Mouse (Mus musculus): Measurements from ENCODE around the gene Hoxd1. TPM values are rescaled to one million over a fixed set of nuclear protein-coding genes. Genes with fewer than 3 reads are reported as not detected.

Hoxd1 gene
- polyA plus RNA-seq, 1 experiment, result not detected

- TF ChIP-seq CTCF (IDR thresholded peaks at IDR 0.05; ENCODE audit: extremely low read depth, insufficient read depth, insufficient read length, insufficient replicate concordance), result no peak
- no peak for TF ChIP-seq POLR2A (IDR thresholded peaks at IDR 0.05; ENCODE audit: low read depth, low read length)
- H3K4me1 ChIP-seq (ENCODE audit: control insufficient read depth, insufficient read depth, insufficient read length), result peaks cover 3% of the 10 kb centered on the region
- no peaks in the 10 kb centered on the region for H3K36me3 ChIP-seq (ENCODE audit: control insufficient read depth, insufficient read depth, low read length)
- no peak overlapping the region for H3K27ac ChIP-seq (ENCODE audit: insufficient read depth, low read length)
- H3K27me3 ChIP-seq (ENCODE audit: control insufficient read depth, insufficient read depth, low read length), result peaks cover 25% of the 10 kb centered on the region
- no peak overlapping the region for H3K4me3 ChIP-seq (ENCODE audit: extremely low read depth, insufficient read depth, insufficient read length)
- no peak for DNase-seq (ENCODE audit: low read depth in 1 of 2, low spot score in 2 of 2)
- 31% methylated on average over 9 of the region's 9 CpGs for WGBS
Measured at GRCm38 (mm10) chr2:74748436-74748995, 14.3 kb upstream of the Hoxd1 start.

DNA sequence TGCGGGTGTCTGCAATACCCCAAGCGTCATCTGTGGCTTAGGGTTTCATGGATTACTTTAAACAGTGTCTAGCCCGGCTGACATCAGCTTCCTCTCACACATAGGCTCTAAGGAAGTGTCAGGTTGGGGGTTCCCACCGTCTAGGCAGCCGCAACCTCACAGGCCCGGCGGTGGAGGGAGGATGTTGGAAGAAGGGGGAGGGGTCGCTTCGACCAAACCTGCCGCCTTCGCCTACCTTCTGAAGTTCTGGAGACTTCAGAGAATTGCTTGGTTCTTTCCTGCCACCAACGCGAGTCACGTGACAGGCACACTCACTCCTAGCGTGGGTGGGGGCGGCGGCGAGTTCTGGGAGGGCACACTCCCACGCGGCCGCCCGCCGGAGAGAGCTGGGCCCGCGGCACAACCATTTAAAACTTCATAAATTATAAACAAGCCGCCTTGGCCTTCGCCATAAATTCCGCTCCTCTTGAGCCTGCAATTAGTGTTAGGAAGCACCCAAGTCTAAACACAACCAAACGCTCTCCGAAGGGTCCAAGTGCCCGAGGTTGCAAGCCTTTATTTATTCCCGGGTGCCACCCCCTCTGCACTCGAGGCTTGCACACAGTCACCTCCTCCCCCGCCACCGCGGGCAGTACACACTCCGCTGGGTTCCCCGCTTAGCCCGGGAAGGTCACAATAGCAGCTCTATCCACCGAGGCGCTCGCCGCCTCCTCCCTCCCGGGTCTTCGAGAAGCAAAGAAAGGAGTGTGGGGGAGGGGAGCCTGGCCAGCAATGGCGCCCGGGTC, 13.3 kb upstream of the Hoxd1 start:
- Histone ChIP-seq H3K27me3 (ENCODE audit: control insufficient read depth, insufficient read depth, low read length) (peaks cover 25% of the 10 kb centered on the region), H3K4me1 (ENCODE audit: control insufficient read depth, insufficient read depth, insufficient read length) (peaks cover 3% of the 10 kb centered on the region), H3K27ac (ENCODE audit: insufficient read depth, low read length) (no peak overlapping the region), H3K4me3 (ENCODE audit: extremely low read depth, insufficient read depth, insufficient read length) (no peak overlapping the region; the same call in 1 of the 2 replicates), H3K36me3 (ENCODE audit: control insufficient read depth, insufficient read depth, low read length) (no peaks in the 10 kb centered on the region)
- no peak for TF ChIP-seq CTCF (IDR thresholded peaks at IDR 0.05; ENCODE audit: extremely low read depth, insufficient read depth, insufficient read length, insufficient replicate concordance)
- TF ChIP-seq POLR2A (IDR thresholded peaks at IDR 0.05; ENCODE audit: low read depth, low read length), result no peak
- no peak for DNase-seq (ENCODE audit: low read depth in 1 of 2, low spot score in 2 of 2)
- 3% methylated on average over 47 of the region's 47 CpGs for WGBS

GRCm38 (mm10) chr2:74750731-74751250, 12.0 kb upstream of the Hoxd1 start:
- H3K4me3 ChIP-seq (ENCODE audit: extremely low read depth, insufficient read depth, insufficient read length), result no peak overlapping the region
- 57% methylated on average over 5 of the region's 5 CpGs for WGBS
- H3K27me3 ChIP-seq (ENCODE audit: control insufficient read depth, insufficient read depth, low read length), result peaks cover 25% of the 10 kb centered on the region

GRCm38 (mm10) chr2:74751861-74752260, 10.9 kb upstream of the Hoxd1 start:
- 76% methylated on average over 1 of the region's 1 CpGs for WGBS
- Histone ChIP-seq H3K27me3 (ENCODE audit: control insufficient read depth, insufficient read depth, low read length) (peaks cover 16% of the 10 kb centered on the region), H3K27ac (ENCODE audit: insufficient read depth, low read length) (no peak overlapping the region), H3K36me3 (ENCODE audit: control insufficient read depth, insufficient read depth, low read length) (no peaks in the 10 kb centered on the region), H3K4me3 (ENCODE audit: extremely low read depth, insufficient read depth, insufficient read length) (no peak overlapping the region), H3K4me1 (ENCODE audit: control insufficient read depth, insufficient read depth, insufficient read length) (no peaks in the 10 kb centered on the region; the same call in 1 of the 2 replicates)
- TF ChIP-seq CTCF (IDR thresholded peaks at IDR 0.05; ENCODE audit: extremely low read depth, insufficient read depth, insufficient read length, insufficient replicate concordance) (no peak), POLR2A (IDR thresholded peaks at IDR 0.05; ENCODE audit: low read depth, low read length) (no peak)
- DNase-seq (ENCODE audit: low read depth in 1 of 2, low spot score in 2 of 2), result no peak

More at GRCm38 (mm10) chr2:74750731-74751250, 12.0 kb upstream of the Hoxd1 start:
- no peak overlapping the region for H3K27ac ChIP-seq (ENCODE audit: insufficient read depth, low read length)
- no peaks in the 10 kb centered on the region for H3K36me3 ChIP-seq (ENCODE audit: control insufficient read depth, insufficient read depth, low read length)
- DNase-seq (ENCODE audit: low read depth in 1 of 2, low spot score in 2 of 2), result no peak
- H3K4me1 ChIP-seq (ENCODE audit: control insufficient read depth, insufficient read depth, insufficient read length), result peaks cover 3% of the 10 kb centered on the region
- no peak for TF ChIP-seq POLR2A (IDR thresholded peaks at IDR 0.05; ENCODE audit: low read depth, low read length)
- TF ChIP-seq CTCF (IDR thresholded peaks at IDR 0.05; ENCODE audit: extremely low read depth, insufficient read depth, insufficient read length, insufficient replicate concordance), result no peak

DNA sequence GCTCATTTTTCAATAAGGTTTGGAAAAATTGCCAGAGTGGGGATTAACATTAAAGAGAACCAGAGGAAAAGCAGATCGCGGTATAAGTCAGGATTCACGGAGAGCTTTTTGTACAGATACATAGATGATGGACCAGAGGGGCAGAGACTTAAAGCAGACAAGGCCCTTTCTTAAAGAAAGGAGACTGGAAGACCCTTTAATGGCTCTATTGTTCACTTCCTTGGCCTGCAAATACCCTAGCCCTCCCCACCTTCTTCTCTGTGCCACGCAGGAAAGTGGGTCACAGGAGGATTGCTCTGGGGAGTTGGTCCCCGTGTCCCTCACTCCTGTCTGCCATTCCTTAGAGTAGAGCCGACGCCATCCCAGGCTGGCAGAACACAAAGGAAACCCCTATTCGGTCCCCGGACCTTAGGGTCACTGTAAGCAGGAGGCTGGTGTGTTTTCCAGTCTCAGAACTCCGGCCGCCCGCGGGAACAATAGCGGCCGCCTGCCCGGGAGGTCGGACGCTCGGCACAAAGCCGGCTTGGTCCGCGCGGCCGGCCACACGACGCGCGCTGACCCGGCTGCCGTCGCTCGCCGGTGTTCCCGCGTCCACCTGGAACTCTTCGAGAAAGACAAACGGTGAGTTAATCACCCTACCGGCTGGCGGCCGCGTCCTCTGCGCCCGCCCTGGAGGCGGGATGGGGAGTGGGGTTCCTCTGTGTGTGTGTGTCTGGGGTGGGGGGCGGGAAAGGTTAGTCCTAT, 10.2 kb upstream of the Hoxd1 start:
- Histone ChIP-seq H3K36me3 (ENCODE audit: control insufficient read depth, insufficient read depth, low read length) (no peaks in the 10 kb centered on the region), H3K4me3 (ENCODE audit: extremely low read depth, insufficient read depth, insufficient read length) (no peak overlapping the region), H3K27me3 (ENCODE audit: control insufficient read depth, insufficient read depth, low read length) (peaks cover 13% of the 10 kb centered on the region), H3K4me1 (ENCODE audit: control insufficient read depth, insufficient read depth, insufficient read length) (no peaks in the 10 kb centered on the region; the same call in 1 of the 2 replicates), H3K27ac (ENCODE audit: insufficient read depth, low read length) (no peak overlapping the region)
- DNase-seq (ENCODE audit: low read depth in 1 of 2, low spot score in 2 of 2), result no peak
- TF ChIP-seq CTCF (IDR thresholded peaks at IDR 0.05; ENCODE audit: extremely low read depth, insufficient read depth, insufficient read length, insufficient replicate concordance), result no peak
- TF ChIP-seq POLR2A (IDR thresholded peaks at IDR 0.05; ENCODE audit: low read depth, low read length), result no peak
- WGBS, result 6% methylated on average over 45 of the region's 45 CpGs

DNA sequence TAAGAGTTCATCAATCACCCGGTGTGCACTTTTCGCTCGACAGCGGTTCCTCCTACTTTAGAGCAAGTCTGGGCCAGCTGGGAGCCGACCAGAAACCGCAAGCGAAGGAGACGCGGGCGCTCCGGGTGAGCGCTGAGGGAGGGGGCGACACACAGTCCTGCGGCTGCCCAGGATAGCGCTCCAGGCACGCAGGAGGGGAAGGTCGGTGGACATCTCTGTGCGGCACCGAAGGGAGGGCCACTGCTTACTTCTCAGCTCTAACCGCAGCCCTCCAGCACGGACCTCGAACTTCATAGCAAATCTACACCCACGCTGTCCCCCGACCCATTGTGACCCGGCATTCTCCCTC, 9.6 kb upstream of the Hoxd1 start:
- H3K4me1 ChIP-seq (ENCODE audit: control insufficient read depth, insufficient read depth, insufficient read length), result no peaks in the 10 kb centered on the region; the same call in 1 of the 2 replicates
- H3K27ac ChIP-seq (ENCODE audit: insufficient read depth, low read length), result no peak overlapping the region
- peaks cover 13% of the 10 kb centered on the region for H3K27me3 ChIP-seq (ENCODE audit: control insufficient read depth, insufficient read depth, low read length)
- 2% methylated on average over 25 of the region's 25 CpGs for WGBS
- TF ChIP-seq CTCF (IDR thresholded peaks at IDR 0.05; ENCODE audit: extremely low read depth, insufficient read depth, insufficient read length, insufficient replicate concordance) (no peak), POLR2A (IDR thresholded peaks at IDR 0.05; ENCODE audit: low read depth, low read length) (no peak)
- DNase-seq (ENCODE audit: low read depth in 1 of 2, low spot score in 2 of 2), result no peak
- no peaks in the 10 kb centered on the region for H3K36me3 ChIP-seq (ENCODE audit: control insufficient read depth, insufficient read depth, low read length)
- no peak overlapping the region for H3K4me3 ChIP-seq (ENCODE audit: extremely low read depth, insufficient read depth, insufficient read length)
